Mouse (Mus musculus) liver, postnatal 0 days (tissue): ENCODE results near the gene Ror1.

Experiments
- CTCF ChIP-seq: sonication (generic); IDR thresholded peaks from 2 replicates; pipeline ENCODE4 v1.5.1; 2016; ENCODE audit warnings: antibody characterized with exemption, low read depth
- EP300 ChIP-seq: IDR thresholded peaks from 2 replicates; pipeline ENCODE4 v1.6.1; 2016; ENCODE audit warnings: antibody characterized with exemption, low read depth, mild to moderate bottlenecking

DNA sequence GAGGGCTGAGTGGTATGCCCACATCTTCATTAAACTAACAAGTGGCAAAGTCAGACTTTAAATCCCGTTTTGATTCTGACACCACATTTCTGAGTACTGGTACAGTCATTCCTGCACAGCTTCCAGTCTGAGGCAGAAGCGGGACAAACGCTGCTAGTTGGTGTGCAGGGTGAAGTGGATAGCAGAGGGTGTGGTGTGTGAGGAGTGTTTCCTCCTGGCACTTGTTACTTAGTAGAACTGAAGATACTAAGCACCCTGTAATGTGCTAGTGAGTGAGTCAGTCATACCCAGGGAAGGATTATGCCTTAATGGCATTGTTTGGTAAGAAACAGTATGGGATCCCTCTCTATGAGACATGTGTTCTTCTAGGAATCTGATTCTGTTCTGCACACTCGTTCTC lies 115.7 kb downstream of the Ror1 start:
- TF ChIP-seq CTCF (no peak), EP300 (no peak)
